Mouse (Mus musculus) T-helper 17 cell (primary cell): ENCODE measurements around the gene Ncapg.

Experiments
- in situ Hi-C, 2 experiments: fragments of 300-600 bp; cut with MboI, MseI; formaldehyde crosslinking; loops; 1 replicate in 1 of 2; 2 replicates in 1 of 2; pipeline ENCODE4 v1.15.1; 2025; ENCODE audit warnings: high pct_unique_total_duplicates in 2 of 2

The Ncapg gene

GRCm38 (mm10) chr5:45669598-45670279 lies at the start of gene Ncapg:
Gene Ncapg, plus strand, starts transcription at chr5:45669919.
- in situ Hi-C loops, result loop anchor here (5.0 to 25.0 kb wide), 6 partner anchors 142 to 1457 kb away; partner anchors contain the start of gene Med28 (in 1 of the 2)

GRCm38 (mm10) chr5:45621511-45621910 lies 48.2 kb upstream of the Ncapg start:
- in situ Hi-C loops, result no loop called here

GRCm38 (mm10) chr5:45627771-45628170 lies 41.9 kb upstream of the Ncapg start:
- in situ Hi-C loops, result no loop called here

GRCm38 (mm10) chr5:45629470-45629869 lies 40.2 kb upstream of the Ncapg start:
- in situ Hi-C loops, result no loop called here

- in situ Hi-C loops, result no loop called here
Measured at GRCm38 (mm10) chr5:45638378-45638777, 31.3 kb upstream of the Ncapg start.

GRCm38 (mm10) chr5:45638806-45639714 lies 30.7 kb upstream of the Ncapg start, which contains the start of gene Fam184b:
Gene Fam184b, minus strand, starts transcription at chr5:45639614.
- in situ Hi-C loops, result no loop called here

GRCm38 (mm10) chr5:45639715-45640092 lies 30.0 kb upstream of the Ncapg start:
- in situ Hi-C loops, result loop anchor here in 1 of 2 experiments (5.0 kb wide), 1 partner anchor 62 kb away; no protein-coding TSS in a partner anchor

GRCm38 (mm10) chr5:45651026-45651703 lies 18.6 kb upstream of the Ncapg start:
- in situ Hi-C loops, result loop anchor here in 1 of 2 experiments (10.0 to 25.0 kb wide), 3 partner anchors 954 to 1439 kb away; no protein-coding TSS in a partner anchor

GRCm38 (mm10) chr5:45658406-45658805 lies 11.3 kb upstream of the Ncapg start:
- in situ Hi-C loops, result loop anchor here in 1 of 2 experiments (10.0 to 25.0 kb wide), 3 partner anchors 946 to 1446 kb away; no protein-coding TSS in a partner anchor

GRCm38 (mm10) chr5:45668324-45668723 lies 1.4 kb upstream of the Ncapg start:
- in situ Hi-C loops, result loop anchor here (5.0 to 25.0 kb wide), 6 partner anchors 141 to 1456 kb away; partner anchors contain the start of gene Med28 (in 1 of the 2)

- in situ Hi-C loops, result loop anchor here (5.0 to 25.0 kb wide), 6 partner anchors 142 to 1457 kb away; partner anchors contain the start of gene Med28 (in 1 of the 2)
Measured at GRCm38 (mm10) chr5:45668831-45669230, 888 bp upstream of the Ncapg start.

GRCm38 (mm10) chr5:45669234-45669597 lies 503 bp upstream of the Ncapg start:
- in situ Hi-C loops, result loop anchor here (5.0 to 25.0 kb wide), 6 partner anchors 142 to 1457 kb away; partner anchors contain the start of gene Med28 (in 1 of the 2)

GRCm38 (mm10) chr5:45670280-45670670 lies 556 bp downstream of the Ncapg start:
- in situ Hi-C loops, result loop anchor here in 1 of 2 experiments (25.0 kb wide), 2 partner anchors 1383 to 1458 kb away; no protein-coding TSS in a partner anchor

GRCm38 (mm10) chr5:45670894-45671494 lies 1.3 kb downstream of the Ncapg start:
- in situ Hi-C loops, result loop anchor here in 1 of 2 experiments (25.0 kb wide), 2 partner anchors 1384 to 1459 kb away; no protein-coding TSS in a partner anchor

- in situ Hi-C loops, result loop anchor here in 1 of 2 experiments (25.0 kb wide), 1 partner anchor 1913 kb away; no protein-coding TSS in a partner anchor
Measured at GRCm38 (mm10) chr5:45675032-45675431, 5.3 kb downstream of the Ncapg start.

GRCm38 (mm10) chr5:45677639-45678038 lies 7.9 kb downstream of the Ncapg start:
- in situ Hi-C loops, result loop anchor here in 1 of 2 experiments (25.0 kb wide), 1 partner anchor 1915 kb away; no protein-coding TSS in a partner anchor

- in situ Hi-C loops, result loop anchor here in 1 of 2 experiments (25.0 kb wide), 1 partner anchor 1918 kb away; no protein-coding TSS in a partner anchor
Measured at GRCm38 (mm10) chr5:45679955-45680354, 10.2 kb downstream of the Ncapg start.

- in situ Hi-C loops, result loop anchor here in 1 of 2 experiments (25.0 kb wide), 1 partner anchor 1921 kb away; no protein-coding TSS in a partner anchor
Measured at GRCm38 (mm10) chr5:45683388-45683787, 13.7 kb downstream of the Ncapg start.

- in situ Hi-C loops, result loop anchor here in 1 of 2 experiments (25.0 kb wide), 1 partner anchor 1923 kb away; no protein-coding TSS in a partner anchor
Measured at GRCm38 (mm10) chr5:45685243-45685642, 15.5 kb downstream of the Ncapg start.

GRCm38 (mm10) chr5:45686223-45686622 lies 16.5 kb downstream of the Ncapg start:
- in situ Hi-C loops, result loop anchor here in 1 of 2 experiments (25.0 kb wide), 1 partner anchor 1924 kb away; no protein-coding TSS in a partner anchor
